Mouse (Mus musculus): ENCODE measurements around the gene Lats1.

GRCm38 (mm10) chr10:7757544-7757943, 76.5 kb downstream of the Lats1 start:
- TF ChIP-seq CTCF (IDR thresholded peaks at IDR 0.05; ENCODE audit: low read depth, low read length) (no peak), TAL1 (conservative IDR thresholded peaks at IDR 0.05; ENCODE audit: low read depth, low read length) (peak; percentile 37; the same call in 1 of the 2 replicates), POLR2AphosphoS5 (IDR thresholded peaks at IDR 0.05; ENCODE audit: insufficient replicate concordance, low read depth, low read length) (no peak), GATA2 (IDR thresholded peaks at IDR 0.05; ENCODE audit: borderline replicate concordance, low read depth, low read length) (no peak), GATA1 (IDR thresholded peaks at IDR 0.05; ENCODE audit: borderline replicate concordance, low read length) (no peak)

Data from G1E (cell line).